25 mouse cellular contexts compared by ENCODE assay signal in the genomic region with DNA sequence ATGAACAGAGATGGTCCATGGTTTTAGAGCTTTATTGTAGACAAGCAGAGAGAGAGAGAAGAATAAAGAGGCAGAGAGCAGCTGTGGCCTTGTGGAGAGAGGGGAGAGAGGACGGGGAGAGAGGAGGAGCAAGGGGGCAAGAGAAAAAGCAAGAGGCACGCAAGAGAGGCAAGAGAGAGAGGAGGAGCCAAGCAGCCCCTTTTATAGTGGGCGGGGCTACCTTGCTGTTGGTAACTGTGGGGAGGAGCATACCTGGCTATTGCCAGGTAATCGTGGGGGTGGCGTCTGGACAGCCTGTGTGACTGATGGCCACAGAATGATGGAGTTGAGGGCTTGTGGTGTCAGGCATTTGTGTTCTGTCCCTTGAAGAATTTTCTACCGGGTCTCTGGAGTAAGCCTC. TPM values are rescaled to one million over a fixed set of nuclear protein-coding genes. Genes with fewer than 3 reads are reported as not detected.
DNase-seq lines count a peak whose midpoint lies in the region; ATAC-seq and TF ChIP-seq lines count a peak whose summit lies in the region.
"Had no signal": no experiment of that assay in that cellular context is flagged by ENCODE, and none has a peak within 500 bp of the region (broad histone marks: within the 10 kb centered on the region; RNA-seq: fewer than 3 reads in every experiment).

No protein-coding gene starts in this region.

- no peak overlapping the region for H3K27ac ChIP-seq in heart, embryonic 10.5 days
- no peak overlapping the region for H3K27ac ChIP-seq in ES-Bruce4 (ENCODE audit: insufficient read depth, low read length)
- H3K27ac ChIP-seq in ES-E14 (ENCODE audit: insufficient read depth, low read depth, low read length, poor library complexity, severe bottlenecking), result no peak overlapping the region; the same call in 1 of the 2 replicates
- no peak overlapping the region for H3K27ac ChIP-seq in thymus, adult 2 months (ENCODE audit: control insufficient read depth, insufficient read depth, low read length)
- no peak overlapping the region for H3K27ac ChIP-seq in forebrain, embryonic 12.5 days
- H3K27ac ChIP-seq: embryonic facial prominence, embryonic 13.5 days; embryonic facial prominence, embryonic 15.5 days; forebrain, embryonic 10.5 days; forebrain, embryonic 13.5 days; forebrain, embryonic 15.5 days had no signal

- no peaks in the 10 kb centered on the region for H3K4me1 ChIP-seq in heart, embryonic 10.5 days
- H3K4me1 ChIP-seq in ES-Bruce4 (ENCODE audit: control insufficient read depth, insufficient read depth, low read length) (no peaks in the 10 kb centered on the region), ES-E14 (ENCODE audit: control insufficient read depth in 2 of 2, insufficient read depth in 2 of 2, low read length in 2 of 2, poor library complexity in 1 of 2) (peaks cover 0 to 7% of the 10 kb centered on the region in 2 experiments; a peak in 3 of 4 replicates)
- no peaks in the 10 kb centered on the region for H3K4me1 ChIP-seq in thymus, adult 2 months (replicated peaks; ENCODE audit: control insufficient read depth, insufficient read depth, low read length)
- no peaks in the 10 kb centered on the region for H3K4me1 ChIP-seq in forebrain, embryonic 12.5 days
- H3K4me1 ChIP-seq: embryonic facial prominence, embryonic 13.5 days; embryonic facial prominence, embryonic 15.5 days; forebrain, embryonic 10.5 days; forebrain, embryonic 13.5 days; forebrain, embryonic 15.5 days had no signal

- WGBS in heart, embryonic 10.5 days, result 51% methylated on average over 6 of the region's 6 CpGs
- 78% methylated on average over 6 of the region's 6 CpGs for WGBS in thymus, adult 2 months
- WGBS in forebrain, embryonic 12.5 days, result 52% methylated on average over 6 of the region's 6 CpGs

- H3K4me3 ChIP-seq in heart, embryonic 10.5 days, result no peak overlapping the region
- H3K4me3 ChIP-seq in ES-Bruce4 (ENCODE audit: low read depth, low read length) (no peak overlapping the region), ES-E14 (ENCODE audit: insufficient read depth in 1 of 2, low read depth in 1 of 2, low read length in 2 of 2, poor library complexity in 1 of 2, severe bottlenecking in 1 of 2) (peak overlapping the region; percentile 50 to 55; a peak in 3 of 4 replicates)
- H3K4me3 ChIP-seq in thymus, adult 2 months (ENCODE audit: control insufficient read depth, insufficient read depth, low read length), result no peak overlapping the region
- no peak overlapping the region for H3K4me3 ChIP-seq in forebrain, embryonic 12.5 days (replicated peaks)
- H3K4me3 ChIP-seq: embryonic facial prominence, embryonic 13.5 days; embryonic facial prominence, embryonic 15.5 days; erythroblast, embryonic 14.5 days; forebrain, embryonic 10.5 days; forebrain, embryonic 13.5 days; forebrain, embryonic 15.5 days had no signal

- no peak overlapping the region for H3K4me2 ChIP-seq in forebrain, embryonic 12.5 days
- H3K4me2 ChIP-seq: embryonic facial prominence, embryonic 13.5 days; embryonic facial prominence, embryonic 15.5 days; forebrain, embryonic 13.5 days; forebrain, embryonic 15.5 days had no signal

- in situ Hi-C loops in ES-E14 (cut with MboI; ENCODE audit: low sequenced_read_pairs in 2 of 2, unreplicated experiment in 2 of 2), result no loop called here

- DNase-seq in heart, embryonic 10.5 days (ENCODE audit: low spot score), result peak; percentile 64
- DNase-seq in heart, postnatal 14 days, result no peak
- no peak for DNase-seq in ES-E14 (ENCODE audit: low read depth, low spot score)
- peak; percentile 81 for DNase-seq in ZHBTc4 (ENCODE audit: low read depth, low spot score)
- no peak for DNase-seq in thymus, adult 2 months
- no peak for DNase-seq in layer of hippocampus, postnatal 14 days (ENCODE audit: low spot score in 2 of 2)
- DNase-seq: adrenal gland, adult 2 months; adrenal gland, postnatal 10 days; adrenal gland, postnatal 25 days; cerebellum, adult 11 months; cerebellum, adult 18-20 months; cerebellum, adult 8-10 months; cerebellum, adult 9-11 months; cerebellum, postnatal 14 days; cerebellum, postnatal 36 days; embryo, embryonic 11 days; forebrain, postnatal 0 days had no signal

- TF ChIP-seq EP300 in ES-Bruce4 (IDR thresholded peaks at IDR 0.05; ENCODE audit: insufficient read depth, low read depth, low read length), result no peak

- ATAC-seq in forebrain, embryonic 12.5 days (ENCODE audit: low FRiP score), result no peak
- ATAC-seq: forebrain, embryonic 13.5 days; forebrain, embryonic 15.5 days; forebrain, postnatal 0 days had no signal

- no peaks in the 10 kb centered on the region for H3K36me3 ChIP-seq in heart, embryonic 10.5 days
- no peaks in the 10 kb centered on the region for H3K36me3 ChIP-seq in ES-Bruce4 (ENCODE audit: control insufficient read depth, insufficient read depth, low read length, poor library complexity, severe bottlenecking)
- H3K36me3 ChIP-seq in ES-E14 (ENCODE audit: control insufficient read depth, insufficient read depth, low read length, poor library complexity, severe bottlenecking), result no peaks in the 10 kb centered on the region
- H3K36me3 ChIP-seq in thymus, adult 2 months (ENCODE audit: control insufficient read depth, insufficient read depth, low read length), result no peaks in the 10 kb centered on the region
- no peaks in the 10 kb centered on the region for H3K36me3 ChIP-seq in forebrain, embryonic 12.5 days (replicated peaks)
- H3K36me3 ChIP-seq: embryonic facial prominence, embryonic 13.5 days; embryonic facial prominence, embryonic 15.5 days; forebrain, embryonic 10.5 days; forebrain, embryonic 15.5 days had no signal

- TF ChIP-seq CTCF in ES-Bruce4 (IDR thresholded peaks at IDR 0.05; ENCODE audit: low read depth, low read length), result no peak
- no peak for TF ChIP-seq CTCF in thymus, adult 2 months (IDR thresholded peaks at IDR 0.05; ENCODE audit: borderline replicate concordance, control insufficient read depth, extremely low read depth, insufficient read depth, low read length, poor library complexity)

- no peak for TF ChIP-seq POLR2A in ES-Bruce4 (IDR thresholded peaks at IDR 0.05; ENCODE audit: insufficient read depth, low read length)
- TF ChIP-seq POLR2A in thymus, adult 2 months (IDR thresholded peaks at IDR 0.05; ENCODE audit: control insufficient read depth, extremely low read depth, insufficient read depth, low read length, poor library complexity), result no peak

- H3K27me3 ChIP-seq in heart, embryonic 10.5 days (ENCODE audit: insufficient read depth, poor library complexity, severe bottlenecking), result no peaks in the 10 kb centered on the region
- H3K27me3 ChIP-seq in ES-Bruce4 (ENCODE audit: control insufficient read depth, insufficient read depth, low read length, poor library complexity, severe bottlenecking), result no peaks in the 10 kb centered on the region
- H3K27me3 ChIP-seq in thymus, adult 2 months (ENCODE audit: control insufficient read depth, insufficient read depth, low read length), result no peaks in the 10 kb centered on the region
- no peaks in the 10 kb centered on the region for H3K27me3 ChIP-seq in forebrain, embryonic 12.5 days
- H3K27me3 ChIP-seq: embryonic facial prominence, embryonic 13.5 days; embryonic facial prominence, embryonic 15.5 days; forebrain, embryonic 13.5 days; forebrain, embryonic 15.5 days had no signal

- intact Hi-C loops in heart, postnatal 14 days (cut with DNase I), result no loop called here

- H3K9ac ChIP-seq in ES-Bruce4 (ENCODE audit: low read depth, poor library complexity, severe bottlenecking) (peak overlapping the region; percentile 73; the same call in 1 of the 2 replicates), ES-E14 (ENCODE audit: insufficient read depth, low read depth, low read length, poor library complexity, severe bottlenecking) (peak overlapping the region; percentile 44; the same call in 1 of the 2 replicates)
- H3K9ac ChIP-seq in forebrain, embryonic 12.5 days, result no peak overlapping the region
- H3K9ac ChIP-seq: embryonic facial prominence, embryonic 13.5 days; embryonic facial prominence, embryonic 15.5 days; forebrain, embryonic 13.5 days; forebrain, embryonic 15.5 days; forebrain, postnatal 0 days had no signal

- H3K9me3 ChIP-seq in heart, embryonic 10.5 days, result no peaks in the 10 kb centered on the region
- no peaks in the 10 kb centered on the region for H3K9me3 ChIP-seq in ES-Bruce4 (replicated peaks; ENCODE audit: control insufficient read depth, insufficient read depth, low read length, poor library complexity, severe bottlenecking)
- no peaks in the 10 kb centered on the region for H3K9me3 ChIP-seq in ES-E14 (ENCODE audit: control insufficient read depth, insufficient read depth, low read depth, low read length)
- H3K9me3 ChIP-seq in forebrain, embryonic 12.5 days, result no peaks in the 10 kb centered on the region
- H3K9me3 ChIP-seq: embryonic facial prominence, embryonic 13.5 days; embryonic facial prominence, embryonic 15.5 days; forebrain, embryonic 10.5 days; forebrain, embryonic 13.5 days; forebrain, embryonic 15.5 days had no signal

TF ChIP-seq in ES-E14, 5 proteins besides CTCF, POLR2A, EP300 and RAD21:
- TF ChIP-seq ZNF384 (IDR thresholded peaks at IDR 0.05; ENCODE audit: low read depth, low read length) (no peak), ZC3H11A (IDR thresholded peaks at IDR 0.05; ENCODE audit: borderline replicate concordance, low read depth, low read length) (no peak), MAFK (IDR thresholded peaks at IDR 0.05; ENCODE audit: insufficient read depth, low read depth, low read length) (no peak), HCFC1 (IDR thresholded peaks at IDR 0.05; ENCODE audit: borderline replicate concordance, insufficient read depth, low read length) (no peak), CHD2 (IDR thresholded peaks at IDR 0.05; ENCODE audit: low read depth, low read length) (no peak)

RNA-seq across cellular contexts. Expression of a gene that starts 23.8 kb away (rescaled TPM):
- polyA plus RNA-seq in heart, embryonic 10.5 days (2016; fragmentation: Nextera tagmentation; extraction: Ambion mirVana), result 13.8 and 13.9 TPM in 2 replicates
- total RNA-seq in heart, postnatal 14 days (2021), result 1 to 10 TPM; 9.6 to 9.8 TPM
- polyA plus RNA-seq in ES-Bruce4 (2011; ENCODE audit: insufficient read depth, insufficient read length, low read depth, missing spikeins), result 13.5 and 13.7 TPM in 2 replicates
- total RNA-seq in ES-E14 (2012; rRNA removed), result 11.9 and 12.7 TPM in 2 replicates
- 31.4 and 31.6 TPM in 2 replicates for polyA plus RNA-seq in thymus, adult 2 months (2012; rRNA removed)
- 20.6 and 20.8 TPM in 2 replicates for polyA plus RNA-seq in forebrain, embryonic 12.5 days (2016; fragmentation: Nextera tagmentation; extraction: Ambion mirVana)
- 10 to 100 TPM; 16.0 to 16.1 TPM for total RNA-seq in layer of hippocampus, postnatal 14 days (2021)

RNA-seq across cellular contexts. Expression of a gene that starts 49.7 kb away (rescaled TPM):
- 46.5 and 48.8 TPM in 2 replicates for polyA plus RNA-seq in heart, embryonic 10.5 days (2016; fragmentation: Nextera tagmentation; extraction: Ambion mirVana)
- 10 to 100 TPM; 20.6 to 20.8 TPM for total RNA-seq in heart, postnatal 14 days (2021)
- polyA plus RNA-seq in ES-Bruce4 (2011; ENCODE audit: insufficient read depth, insufficient read length, low read depth, missing spikeins), result 11.7 and 11.9 TPM in 2 replicates
- total RNA-seq in ES-E14 (2012; rRNA removed), result 35.3 and 54.7 TPM in 2 replicates
- 232 and 249 TPM in 2 replicates for polyA plus RNA-seq in thymus, adult 2 months (2012; rRNA removed)
- 48.8 and 50.3 TPM in 2 replicates for polyA plus RNA-seq in forebrain, embryonic 12.5 days (2016; fragmentation: Nextera tagmentation; extraction: Ambion mirVana)
- total RNA-seq in layer of hippocampus, postnatal 14 days (2021), result 10 to 100 TPM; 24.5 to 31.3 TPM

Comparison
In these comparisons a context has a peak if more than half of its experiments do, and no peak if none do; other contexts are left out.
1. DNase-seq: peak in heart, embryonic 10.5 days (single experiment) and ZHBTc4 (single experiment); none in heart, postnatal 14 days (0 of 2), ES-E14 (single experiment), thymus, adult 2 months (single experiment) and layer of hippocampus, postnatal 14 days (0 of 2).
2. H3K4me3 ChIP-seq: peak in ES-E14 (2 of 2); none in heart, embryonic 10.5 days (single experiment), ES-Bruce4 (single experiment), thymus, adult 2 months (single experiment) and forebrain, embryonic 12.5 days (single experiment).